Mouse (Mus musculus) cerebellum, adult 2 months (tissue): ENCODE data around the gene Yipf3.

Source experiments
- CTCF ChIP-seq: fragments of 200-500 bp; IDR thresholded peaks from 2 replicates; pipeline ENCODE4 v1.5.1; 2011; ENCODE audit warnings: low read depth, mild to moderate bottlenecking, control low read depth, low read length, moderate library complexity, borderline replicate concordance; ENCODE audit not compliant: insufficient read depth
- POLR2A ChIP-seq: fragments of 200-500 bp; IDR thresholded peaks from 2 replicates; pipeline ENCODE4 v1.6.1; 2011; ENCODE audit warnings: low read length, control low read depth, borderline replicate concordance; ENCODE audit not compliant: insufficient read depth

- TF ChIP-seq POLR2A (no peak), CTCF (no peak)
Measured at GRCm38 (mm10) chr17:46203078-46203477, 44.8 kb upstream of the Yipf3 start.
